In the genomic region with DNA sequence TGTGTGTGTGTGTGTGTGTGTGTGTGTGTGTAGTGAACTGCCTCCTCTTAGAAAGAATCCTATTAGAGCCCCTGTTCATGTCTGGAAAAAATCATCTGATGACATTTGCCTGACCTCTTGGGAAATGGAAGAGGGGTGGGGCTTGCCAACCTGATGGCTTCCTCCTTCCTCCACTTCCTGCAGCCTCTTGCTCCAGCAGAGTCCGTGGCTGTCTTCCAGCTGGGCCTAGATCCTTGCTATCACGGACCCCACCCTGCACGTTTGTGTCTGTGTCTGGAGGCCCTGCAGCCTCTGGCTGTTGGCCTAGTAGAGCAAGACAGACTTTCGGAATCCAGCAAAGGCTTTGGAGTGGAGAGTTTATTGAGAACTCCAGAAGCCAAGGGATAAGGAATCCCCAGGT, we compare ENCODE assay signal across 8 mouse cellular contexts.
DNase-seq lines count a peak whose midpoint lies in the region; ATAC-seq and TF ChIP-seq lines count a peak whose summit lies in the region.

No protein-coding gene starts in this region.

- H3K27me3 ChIP-seq in kidney, embryonic 14.5 days (ENCODE audit: control insufficient read depth, insufficient read depth, low read length): no peaks in the 10 kb centered on the region
- no peaks in the 10 kb centered on the region for H3K27me3 ChIP-seq in hindbrain, postnatal 0 days (ENCODE audit: insufficient read depth, low read length)

- H3K36me3 ChIP-seq in kidney, embryonic 14.5 days (ENCODE audit: control insufficient read depth, insufficient read depth, low read length): no peaks in the 10 kb centered on the region
- H3K36me3 ChIP-seq in hindbrain, postnatal 0 days (ENCODE audit: insufficient read depth, low read length): no peaks in the 10 kb centered on the region

- no peak overlapping the region for H3K9ac ChIP-seq in kidney, embryonic 14.5 days (ENCODE audit: low read depth, low read length)
- H3K9ac ChIP-seq in hindbrain, postnatal 0 days (replicated peaks; ENCODE audit: low read length): no peak overlapping the region

- H3K4me2 ChIP-seq in kidney, embryonic 14.5 days (replicated peaks; ENCODE audit: low read depth, low read length): no peak overlapping the region
- no peak overlapping the region for H3K4me2 ChIP-seq in hindbrain, postnatal 0 days (ENCODE audit: low read depth, low read length)

- no peak overlapping the region for H3K4me3 ChIP-seq in kidney, embryonic 14.5 days (ENCODE audit: low read length)
- no peak overlapping the region for H3K4me3 ChIP-seq in hindbrain, postnatal 0 days (ENCODE audit: low read length)

- peak; percentile 88 for DNase-seq in kidney, adult 11 months
- DNase-seq in heart, adult 11 months: peak; percentile 99
- peak; percentile 87 for DNase-seq in kidney, postnatal 10 days
- DNase-seq in ovary, postnatal 14 days (ENCODE audit: low spot score): peak; percentile 34
- DNase-seq in thymus, adult 18-20 months: no peak
- no peak for DNase-seq in hindbrain, postnatal 0 days (ENCODE audit: low spot score)

- H3K4me1 ChIP-seq in kidney, embryonic 14.5 days (ENCODE audit: control insufficient read depth, insufficient read depth, low read length): peaks cover 12% of the 10 kb centered on the region
- no peaks in the 10 kb centered on the region for H3K4me1 ChIP-seq in hindbrain, postnatal 0 days (ENCODE audit: insufficient read depth, low read length)

- ATAC-seq in kidney, embryonic 14.5 days (ENCODE audit: low FRiP score, low TSS enrichment): no peak; the same call in 1 of the 2 replicates
- no peak for ATAC-seq in activated CD4-positive, CD25-positive, alpha-beta regulatory T cell, adult 4 months
- ATAC-seq in hindbrain, postnatal 0 days: no peak

- no peaks in the 10 kb centered on the region for H3K9me3 ChIP-seq in kidney, embryonic 14.5 days (ENCODE audit: control insufficient read depth, low read length)
- no peaks in the 10 kb centered on the region for H3K9me3 ChIP-seq in hindbrain, postnatal 0 days (ENCODE audit: low read length)

- 59% methylated on average over 4 of the region's 4 CpGs for WGBS in kidney, embryonic 14.5 days
- 72% methylated on average over 4 of the region's 4 CpGs for WGBS in hindbrain, postnatal 0 days

- TF ChIP-seq CTCF in hindbrain, postnatal 0 days (IDR thresholded peaks at IDR 0.05; ENCODE audit: low read depth): no peak

- H3K27ac ChIP-seq in kidney, embryonic 14.5 days (ENCODE audit: low read depth, low read length): no peak overlapping the region
- no peak overlapping the region for H3K27ac ChIP-seq in hindbrain, postnatal 0 days

Comparison
In these comparisons a context has a peak if more than half of its experiments do, and no peak if none do; other contexts are left out.
1. DNase-seq: peak in kidney, adult 11 months (single experiment), heart, adult 11 months (single experiment), kidney, postnatal 10 days (single experiment) and ovary, postnatal 14 days (single experiment); none in thymus, adult 18-20 months (0 of 2) and hindbrain, postnatal 0 days (single experiment).